Mouse (Mus musculus): Measurements from ENCODE around the gene Dna2.

DNA sequence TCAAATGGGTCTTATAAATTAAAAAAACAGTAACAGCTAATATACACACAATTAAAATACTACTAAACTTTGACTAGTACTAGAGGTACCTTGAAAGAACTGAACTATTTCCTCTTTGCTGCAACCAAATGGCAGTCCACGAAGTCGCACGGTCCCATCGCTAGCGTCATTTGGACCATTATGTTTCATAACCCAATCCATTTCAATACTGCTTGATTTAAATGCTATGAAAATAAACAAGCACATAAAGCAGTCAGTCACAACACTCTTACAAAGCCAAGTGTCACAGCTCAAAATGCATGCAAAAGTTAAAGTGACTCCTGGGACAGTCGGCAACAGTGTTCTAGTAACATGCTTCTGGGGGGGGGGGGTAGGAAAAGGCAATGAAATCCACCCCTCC lies 72.5 kb downstream of the Dna2 start:
- TF ChIP-seq POLR2A (IDR thresholded peaks at IDR 0.05; ENCODE audit: insufficient read length, low read depth): no peak
- no peak for TF ChIP-seq CEBPB (IDR thresholded peaks at IDR 0.05; ENCODE audit: insufficient read depth, poor library complexity, severe bottlenecking)
- no peak for TF ChIP-seq TCF12 (IDR thresholded peaks at IDR 0.05; ENCODE audit: insufficient read depth, poor library complexity, severe bottlenecking)
- TF ChIP-seq POLR2AphosphoS2 (IDR thresholded peaks at IDR 0.05; ENCODE audit: insufficient read length, low read depth): no peak
- no peak for TF ChIP-seq MYOG (IDR thresholded peaks at IDR 0.05; ENCODE audit: control insufficient read depth in 1 of 3, insufficient read depth in 1 of 3, insufficient read length in 2 of 3, low read depth in 2 of 3)
- no peak for TF ChIP-seq SRF (IDR thresholded peaks at IDR 0.05; ENCODE audit: control insufficient read depth, insufficient read length, low read depth)
- TF ChIP-seq MYOD1 (IDR thresholded peaks at IDR 0.05; ENCODE audit: control insufficient read depth in 1 of 3, insufficient read length in 2 of 3, low read depth in 2 of 3): no peak
- TF ChIP-seq USF1 (IDR thresholded peaks at IDR 0.05; ENCODE audit: low read depth): no peak
